Mouse (Mus musculus) T-cell, adult 2 months (primary cell): Measurements from ENCODE around the gene H2-Oa.
"Not testable (repeated sequence)": the region's sequence is repeated elsewhere in the genome, so short reads cannot be mapped to it uniquely, and the experiment has no call there.

Experiments used
- DNase-seq: peaks from one replicate; pipeline ENCODE4 v3.0.0; 2022; ENCODE audit warnings: low spot score

Gene H2-Oa

DNA sequence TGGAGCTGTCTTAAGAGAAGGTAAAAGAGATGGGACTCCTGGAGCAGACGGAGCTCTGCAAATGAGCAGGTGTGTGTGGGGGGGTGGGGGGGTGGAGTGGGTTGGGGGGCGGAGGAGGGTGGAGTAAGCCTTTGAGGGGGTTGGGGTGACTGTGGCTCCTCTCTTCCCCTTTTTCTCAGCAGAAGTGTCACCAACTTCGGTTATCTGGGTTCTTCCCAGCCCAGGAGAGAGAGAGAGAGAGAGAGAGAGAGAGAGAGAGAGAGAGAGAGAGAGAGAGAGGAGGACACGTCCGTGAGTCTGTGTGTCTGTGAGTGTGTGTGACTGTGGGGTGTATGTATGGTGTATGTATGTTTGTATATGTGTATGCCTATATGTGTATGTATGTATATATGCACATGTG lies 51.3 kb downstream of the H2-Oa start:
- no peak for DNase-seq

DNA sequence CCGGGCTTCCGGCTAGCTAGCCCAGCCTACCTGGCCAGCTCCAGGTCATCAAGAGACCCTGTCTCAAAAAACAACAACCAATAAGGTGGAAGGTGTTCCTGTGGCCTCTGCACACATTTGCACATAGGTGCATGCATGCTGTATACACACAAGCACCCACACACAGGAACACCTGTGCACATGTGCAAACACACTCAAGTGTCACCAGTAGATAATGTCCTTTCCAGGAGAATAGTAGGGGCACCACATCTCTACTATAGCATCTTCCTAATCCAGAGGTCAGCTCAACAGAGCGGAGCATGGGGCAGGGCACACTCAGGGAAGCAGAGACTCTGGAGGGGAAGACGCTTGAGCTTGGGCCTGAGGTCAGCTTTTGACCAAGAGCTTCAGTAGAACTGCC lies 52.1 kb downstream of the H2-Oa start:
- not testable (repeated sequence) for DNase-seq
